Mouse (Mus musculus): ENCODE measurements around the gene Svs6.
"Not testable (repeated sequence)": the region's sequence is repeated elsewhere in the genome, so short reads cannot be mapped to it uniquely, and the experiment has no call there.

Svs6 gene

GRCm38 (mm10) chr2:164316451-164316850 lies at the start of gene Svs6:
Gene Svs6 (plus strand): TSS chr2:164316751.
- DNase-seq (ENCODE audit: low spot score), result not testable (repeated sequence)

DNA sequence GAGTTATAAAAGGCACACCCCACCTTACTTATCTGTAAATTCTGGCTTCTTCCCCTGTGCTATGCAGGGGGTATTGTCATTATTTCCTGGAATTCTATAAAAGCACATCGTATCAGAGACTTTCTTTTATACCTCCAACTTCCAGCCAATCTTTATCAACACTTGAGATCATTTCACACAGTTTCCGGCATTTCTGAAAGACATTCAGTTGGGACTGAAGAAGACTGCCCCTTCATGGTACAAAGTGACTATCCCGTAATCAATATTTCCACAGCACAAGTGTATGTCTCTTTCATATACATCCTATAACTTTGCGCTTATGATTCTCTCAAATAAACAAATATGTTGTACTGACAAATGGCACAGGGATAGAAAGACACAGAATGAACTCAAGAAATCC lies 38.2 kb upstream of the Svs6 start, which contains the start of gene Svs4:
Gene Svs4, minus strand, starts transcription at position 101 of the 400 bp plus-strand sequence.
- no peak for DNase-seq (ENCODE audit: low spot score)

DNA sequence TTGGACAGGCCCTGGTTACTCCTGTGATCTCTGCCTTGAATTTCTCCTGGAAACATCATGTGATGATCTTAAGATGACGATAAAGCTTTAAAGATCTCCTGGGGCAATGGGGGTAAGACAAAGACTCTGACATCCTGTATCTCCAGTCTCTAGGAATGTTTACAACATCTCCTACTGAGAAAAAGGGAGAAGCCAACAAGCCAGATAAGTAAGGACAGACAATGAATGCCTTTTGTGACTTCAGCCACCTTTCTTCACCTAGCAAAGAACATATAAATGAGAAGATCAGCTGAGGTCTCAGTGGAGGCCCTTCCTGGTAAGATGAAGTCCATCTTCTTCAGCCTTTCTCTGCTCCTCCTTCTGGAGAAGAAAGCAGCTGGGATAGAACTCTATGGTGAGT lies 27.6 kb upstream of the Svs6 start, which contains the start of gene Svs3a:
Gene Svs3a, plus strand, starts transcription at position 301 of the 400 bp plus-strand sequence.
- not testable (repeated sequence) for DNase-seq (ENCODE audit: low spot score)

DNA sequence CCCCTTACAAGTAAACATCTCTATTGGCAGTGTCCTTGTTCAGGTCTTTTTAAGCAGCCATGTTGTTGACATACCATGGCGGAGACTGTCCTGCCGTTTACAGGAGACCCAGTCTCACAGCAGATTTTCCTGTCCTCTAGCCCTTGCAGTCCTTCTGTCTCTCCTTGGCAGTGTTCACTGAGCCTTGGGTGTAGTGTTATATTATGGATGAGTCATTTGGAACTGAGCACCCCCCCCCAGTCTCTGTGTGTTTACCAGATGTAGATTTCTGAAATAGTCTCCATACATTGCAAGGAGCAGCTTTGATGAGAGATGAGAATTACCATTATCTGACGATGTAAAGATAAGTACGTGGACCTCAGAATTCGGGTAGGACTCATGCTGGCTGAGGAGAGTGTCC lies 4.0 kb upstream of the Svs6 start:
- no peak for DNase-seq (ENCODE audit: low spot score)

DNA sequence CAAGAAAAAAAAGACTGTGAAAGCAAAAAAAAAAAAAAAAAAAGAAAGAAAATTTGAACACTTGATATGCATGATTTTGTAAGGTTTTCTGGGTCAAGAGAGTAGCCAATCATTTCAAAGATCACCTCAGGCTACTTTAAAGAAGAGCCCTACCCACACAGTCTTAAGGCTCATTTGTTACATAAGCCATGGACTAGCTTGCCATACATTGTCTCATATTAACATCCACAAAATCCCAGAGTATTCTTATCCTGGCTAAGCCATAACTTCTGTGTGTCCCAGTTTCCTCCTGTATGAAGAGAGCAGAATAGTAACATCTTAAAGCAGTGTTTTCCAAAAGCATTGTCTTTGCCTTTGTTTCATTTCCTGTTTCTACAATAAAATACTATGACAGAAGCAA lies 1.1 kb upstream of the Svs6 start:
- not testable (repeated sequence) for DNase-seq (ENCODE audit: low spot score)

DNA sequence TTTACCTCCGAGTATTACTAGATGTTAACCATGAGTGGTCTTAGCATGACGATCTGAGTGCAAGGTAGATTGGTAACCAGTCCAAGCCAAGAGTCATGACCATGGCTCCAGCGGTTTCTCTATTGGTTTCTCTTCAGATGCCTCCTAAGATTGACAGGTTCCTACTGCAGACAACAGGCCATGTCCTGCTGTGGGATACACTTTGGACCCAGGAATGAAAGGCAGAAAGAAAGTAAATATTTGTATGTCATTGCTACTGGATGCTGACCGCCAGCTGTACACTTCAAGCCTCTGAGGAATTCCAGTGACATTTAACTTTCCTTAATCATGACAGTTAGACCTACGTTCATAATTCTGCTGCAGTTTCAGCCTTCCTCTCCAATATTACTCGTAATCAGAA lies 4.4 kb downstream of the Svs6 start:
- DNase-seq (ENCODE audit: low spot score), result no peak

GRCm38 (mm10) chr2:164332440-164332839 lies 15.9 kb downstream of the Svs6 start, which contains the start of gene Svs5:
Gene Svs5 (plus strand): TSS chr2:164332740.
- DNase-seq (ENCODE audit: low spot score), result not testable (repeated sequence)

DNA sequence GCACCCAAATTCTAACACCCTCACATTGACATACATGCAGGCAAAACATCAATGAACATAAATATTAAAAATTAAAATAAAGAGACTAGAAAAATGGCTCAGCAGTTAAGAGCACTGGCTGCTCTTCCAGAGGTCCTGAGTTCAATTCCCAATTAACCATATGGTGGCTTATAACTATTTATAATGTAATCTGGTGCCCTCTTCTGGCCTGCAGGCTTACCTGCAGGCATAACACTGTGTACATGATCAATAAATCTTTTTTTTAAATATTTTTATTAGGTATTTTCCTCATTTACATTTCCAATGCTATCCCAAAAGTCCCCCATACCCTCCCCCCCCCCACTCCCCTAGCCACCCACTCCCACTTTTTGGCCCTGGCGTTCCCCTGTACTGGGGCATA lies 27.2 kb downstream of the Svs6 start:
- DNase-seq (ENCODE audit: low spot score), result not testable (repeated sequence)

DNA sequence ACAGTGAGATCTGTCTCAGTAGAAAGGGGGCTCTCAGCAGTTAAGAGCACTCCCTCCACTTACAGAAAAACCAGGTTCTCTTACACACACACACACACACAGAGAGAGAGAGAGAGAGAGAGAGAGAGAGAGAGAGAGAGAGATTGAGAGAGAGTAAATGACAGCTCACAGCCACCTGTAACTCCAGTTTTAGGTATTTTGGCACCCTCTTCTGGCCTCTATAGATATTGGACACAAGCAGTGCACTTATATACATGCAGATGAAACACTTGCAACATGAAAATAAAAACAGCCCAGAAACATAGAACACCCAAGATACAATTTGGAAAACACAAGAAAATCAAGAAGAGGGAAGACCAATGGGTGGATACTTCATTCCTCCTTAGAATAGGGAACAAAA lies 31.1 kb downstream of the Svs6 start:
- DNase-seq (ENCODE audit: low spot score), result not testable (repeated sequence)

- no peak for DNase-seq (ENCODE audit: low spot score)
These were observed 32.4 kb downstream of the Svs6 start for GRCm38 (mm10) chr2:164348980-164349379.

GRCm38 (mm10) chr2:164352697-164353096 lies 36.1 kb downstream of the Svs6 start:
- no peak for DNase-seq (ENCODE audit: low spot score)

- peak; percentile 12 for DNase-seq (ENCODE audit: low spot score)
These were observed 36.8 kb downstream of the Svs6 start for GRCm38 (mm10) chr2:164353356-164353755.

GRCm38 (mm10) chr2:164356177-164356967 lies 39.8 kb downstream of the Svs6 start:
- DNase-seq (ENCODE audit: low spot score), result peak; percentile 9

GRCm38 (mm10) chr2:164358373-164358772 lies 41.8 kb downstream of the Svs6 start:
- DNase-seq (ENCODE audit: low spot score), result no peak

- no peak for DNase-seq (ENCODE audit: low spot score)
These were observed 42.5 kb downstream of the Svs6 start for GRCm38 (mm10) chr2:164359031-164359430.

GRCm38 (mm10) chr2:164359668-164360067 lies 43.1 kb downstream of the Svs6 start:
- no peak for DNase-seq (ENCODE audit: low spot score)

- DNase-seq (ENCODE audit: low spot score), result no peak
These were observed 44.6 kb downstream of the Svs6 start for GRCm38 (mm10) chr2:164360974-164361657.

DNA sequence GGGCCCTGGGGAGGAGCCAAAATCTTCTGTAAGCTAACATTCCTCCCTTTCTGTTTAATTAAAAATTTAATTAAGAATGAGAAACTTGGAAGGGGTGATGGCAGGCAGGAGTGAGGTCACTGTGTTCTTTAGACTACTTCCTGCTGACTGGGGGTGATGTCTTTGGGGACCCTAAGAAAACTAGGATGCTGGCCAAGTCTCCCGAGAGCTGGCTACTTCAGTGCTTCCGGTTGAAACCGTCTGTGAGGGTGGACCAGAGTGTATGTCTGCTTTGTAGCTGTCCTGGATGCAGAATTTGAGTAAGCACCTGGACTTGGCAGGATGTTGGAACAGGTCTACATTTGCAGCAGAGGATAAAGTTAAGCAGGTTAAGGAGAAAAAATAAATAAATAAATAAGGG lies 50.4 kb downstream of the Svs6 start:
- no peak for DNase-seq (ENCODE audit: low spot score)

All from T-cell, adult 2 months (primary cell).